Mouse (Mus musculus): ENCODE data around the gene Noto. TPM values are rescaled to one million over a fixed set of nuclear protein-coding genes. Genes with fewer than 3 reads are reported as not detected.

Noto gene
- polyA plus RNA-seq, 1 experiment from 2014 or later, result not detected

DNA sequence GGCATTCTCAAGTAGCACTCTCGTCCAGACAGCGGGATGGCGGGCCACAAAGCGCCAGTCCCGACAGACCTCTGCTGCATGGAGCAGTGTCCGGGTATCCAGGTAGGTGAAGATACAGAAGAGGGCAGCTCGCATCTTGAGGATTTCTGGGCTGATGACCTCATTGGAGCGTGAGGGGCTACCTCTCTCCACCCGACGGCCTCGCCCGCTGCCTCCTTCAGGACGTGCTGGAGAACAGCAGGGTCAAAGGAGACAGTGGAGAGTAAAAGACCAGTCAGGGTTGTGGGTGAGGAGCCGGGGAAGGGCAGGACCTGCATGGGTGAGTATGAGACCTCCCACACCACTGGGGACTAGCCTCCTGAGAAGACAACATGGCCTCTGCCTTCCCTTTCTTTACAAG is 54.7 kb downstream of the Noto start:
- peaks cover 5% of the 10 kb centered on the region; the same call in 1 of the 2 replicates for H3K27me3 ChIP-seq (ENCODE audit: control insufficient read depth, insufficient read depth, low read length)

More for the DNA sequence above, 54.7 kb downstream of the Noto start:
- 43% methylated on average over 14 of the region's 14 CpGs for WGBS
- H3K4me1 ChIP-seq (ENCODE audit: control insufficient read depth, insufficient read depth, low read length), result no peaks in the 10 kb centered on the region
- ATAC-seq (ENCODE audit: low FRiP score), result no peak
- H3K4me3 ChIP-seq (ENCODE audit: low read depth, low read length), result no peak overlapping the region
- no peaks in the 10 kb centered on the region for H3K36me3 ChIP-seq (ENCODE audit: control insufficient read depth, insufficient read depth, low read length)
- no peak overlapping the region for H3K4me2 ChIP-seq
- H3K9ac ChIP-seq (ENCODE audit: low read length), result no peak overlapping the region
- no peak overlapping the region for H3K27ac ChIP-seq (ENCODE audit: low read depth, low read length)
- H3K9me3 ChIP-seq (ENCODE audit: control insufficient read depth, low read length), result no peaks in the 10 kb centered on the region
- DNase-seq (ENCODE audit: low spot score, missing footprints), result no peak

Other genes with a start within 250 kb of the Noto start
- gene Emx1, start 236.4 kb upstream of the Noto start, polyA plus RNA-seq (2014; fragmentation: Nextera tagmentation; extraction: Ambion mirVana), result 2.7 and 3.6 TPM in 2 replicates
- 5.7 and 6.2 TPM in 2 replicates for gene Sfxn5, start 90.5 kb upstream of the Noto start, polyA plus RNA-seq (2014; fragmentation: Nextera tagmentation; extraction: Ambion mirVana)
- gene Rab11fip5, start 49.3 kb upstream of the Noto start, polyA plus RNA-seq (2014; fragmentation: Nextera tagmentation; extraction: Ambion mirVana), result 4.2 and 4.7 TPM in 2 replicates
- gene Smyd5, start 8.1 kb downstream of the Noto start, polyA plus RNA-seq (2014; fragmentation: Nextera tagmentation; extraction: Ambion mirVana), result 52.1 and 52.6 TPM in 2 replicates
- 666 and 672 TPM in 2 replicates for gene Cct7, start 27.6 kb downstream of the Noto start, polyA plus RNA-seq (2014; fragmentation: Nextera tagmentation; extraction: Ambion mirVana)
- 24.6 and 29.4 TPM in 2 replicates for gene Pradc1, start 28.1 kb downstream of the Noto start, polyA plus RNA-seq (2014; fragmentation: Nextera tagmentation; extraction: Ambion mirVana)
- gene Fbxo41, start 79.1 kb downstream of the Noto start, polyA plus RNA-seq (2014; fragmentation: Nextera tagmentation; extraction: Ambion mirVana), result 0.79 and 1.1 TPM in 2 replicates
- not detected in 2 replicates for gene Egr4, start 89.7 kb downstream of the Noto start, polyA plus RNA-seq (2014; fragmentation: Nextera tagmentation; extraction: Ambion mirVana)
- gene Alms1, start 163.6 kb downstream of the Noto start, polyA plus RNA-seq (2014; fragmentation: Nextera tagmentation; extraction: Ambion mirVana), result 8.8 and 9.0 TPM in 2 replicates

All from midbrain, embryonic 11.5 days (tissue).